Mouse (Mus musculus) erythroblast, embryonic 14.5 days (primary cell): ENCODE results near the gene Glcci1.

ENCODE experiments used
- GATA1 ChIP-seq: IDR thresholded peaks from 2 replicates; pipeline ENCODE4 v1.6.1; 2012; ENCODE audit warnings: low read length, inconsistent platforms, mixed read lengths
- TAL1 ChIP-seq: IDR thresholded peaks from 3 replicates; pipeline ENCODE4 v1.6.1; 2012; ENCODE audit warnings: low read length, inconsistent platforms, mixed read lengths

DNA sequence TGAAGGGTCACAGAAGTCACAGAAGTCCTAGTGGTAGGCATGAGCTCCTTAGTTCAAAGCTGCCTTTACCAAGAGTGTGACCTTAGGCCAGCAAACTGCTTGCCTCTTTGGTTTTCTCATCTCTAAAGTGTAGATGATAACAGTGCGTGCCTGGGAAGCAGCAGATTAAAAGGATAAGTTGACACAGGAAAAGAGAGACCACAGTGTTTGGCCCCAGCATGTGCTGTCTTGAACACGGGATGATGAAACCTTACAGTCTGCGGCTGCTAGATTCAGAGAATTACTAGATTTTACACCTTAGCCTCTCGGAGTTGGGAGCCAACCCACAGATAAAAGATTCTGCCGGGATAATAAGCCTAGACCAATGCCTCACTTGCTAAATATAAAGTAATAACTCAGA, 131.5 kb downstream of the Glcci1 start:
- TF ChIP-seq TAL1 (no peak), GATA1 (no peak)
